ENCODE assay signal across 8 mouse cellular contexts in genomic region chr17:51813784-51814120, GRCm38 (mm10). TPM values are rescaled to one million over a fixed set of nuclear protein-coding genes. Genes with fewer than 3 reads are reported as not detected.
DNase-seq lines count a peak whose midpoint lies in the region; ATAC-seq and TF ChIP-seq lines count a peak whose summit lies in the region.

No protein-coding gene starts in this region.

- TF ChIP-seq CTCF in E14TG2a.4 (conservative IDR thresholded peaks at IDR 0.05; ENCODE audit: low read length): no peak

- no peak for DNase-seq in heart, embryonic 10.5 days (ENCODE audit: low spot score)
- DNase-seq in heart, postnatal 4 days: no peak
- no peak for DNase-seq in hindbrain, embryonic 11.5 days (ENCODE audit: low spot score)
- no peak for DNase-seq in B cell, adult 2 months
- no peak for DNase-seq in gastrocnemius, postnatal 14 days
- no peak for DNase-seq in cerebellum, postnatal 14 days

- H3K4me1 ChIP-seq in heart, embryonic 10.5 days: no peaks in the 10 kb centered on the region
- peaks cover 27% of the 10 kb centered on the region for H3K4me1 ChIP-seq in E14TG2a.4 (replicated peaks; ENCODE audit: low read depth, low read length)
- H3K4me1 ChIP-seq in hindbrain, embryonic 11.5 days (replicated peaks; ENCODE audit: control insufficient read depth, insufficient read depth, low read length): no peaks in the 10 kb centered on the region
- H3K4me1 ChIP-seq in megakaryocyte, embryonic 14.5 days: peaks cover 17% of the 10 kb centered on the region

- no peaks in the 10 kb centered on the region for H3K27me3 ChIP-seq in heart, embryonic 10.5 days (ENCODE audit: insufficient read depth, poor library complexity, severe bottlenecking)
- H3K27me3 ChIP-seq in E14TG2a.4 (ENCODE audit: insufficient read depth, low read length): peaks cover 23% of the 10 kb centered on the region
- no peaks in the 10 kb centered on the region for H3K27me3 ChIP-seq in hindbrain, embryonic 11.5 days (ENCODE audit: control insufficient read depth, insufficient read depth, low read length)
- peaks cover 63% of the 10 kb centered on the region for H3K27me3 ChIP-seq in megakaryocyte, embryonic 14.5 days (replicated peaks)

- H3K27ac ChIP-seq in heart, embryonic 10.5 days: peak overlapping the region; percentile 95; the same call in 1 of the 2 replicates
- H3K27ac ChIP-seq in hindbrain, embryonic 11.5 days (ENCODE audit: low read depth, low read length): peak overlapping the region; percentile 96; the same call in 1 of the 2 replicates

- no peaks in the 10 kb centered on the region for H3K9me3 ChIP-seq in heart, embryonic 10.5 days
- no peaks in the 10 kb centered on the region for H3K9me3 ChIP-seq in E14TG2a.4 (ENCODE audit: low read length)
- H3K9me3 ChIP-seq in hindbrain, embryonic 11.5 days (ENCODE audit: control insufficient read depth, low read length): no peaks in the 10 kb centered on the region
- no peaks in the 10 kb centered on the region for H3K9me3 ChIP-seq in megakaryocyte, embryonic 14.5 days

- H3K9ac ChIP-seq in hindbrain, embryonic 11.5 days (ENCODE audit: low read depth, low read length): peak overlapping the region; percentile 82

- H3K4me3 ChIP-seq in heart, embryonic 10.5 days: peak overlapping the region; percentile 89
- peak overlapping the region; percentile 85 for H3K4me3 ChIP-seq in E14TG2a.4 (replicated peaks; ENCODE audit: low read length)
- peak overlapping the region; percentile 69 for H3K4me3 ChIP-seq in hindbrain, embryonic 11.5 days (ENCODE audit: low read depth, low read length)
- peak overlapping the region; percentile 91 for H3K4me3 ChIP-seq in megakaryocyte, embryonic 14.5 days (replicated peaks)

- ATAC-seq in hindbrain, embryonic 11.5 days (ENCODE audit: low FRiP score): no peak

- peak overlapping the region; percentile 48 for H3K4me2 ChIP-seq in hindbrain, embryonic 11.5 days (replicated peaks; ENCODE audit: low read depth, low read length)

- intact Hi-C loops in gastrocnemius, postnatal 14 days (cut with DNase I; ENCODE audit: low total_unique reads): no loop called here

- H3K36me3 ChIP-seq in heart, embryonic 10.5 days: no peaks in the 10 kb centered on the region
- H3K36me3 ChIP-seq in E14TG2a.4 (ENCODE audit: insufficient read depth, low read length): no peaks in the 10 kb centered on the region
- H3K36me3 ChIP-seq in hindbrain, embryonic 11.5 days (ENCODE audit: control insufficient read depth, insufficient read depth, low read length): no peaks in the 10 kb centered on the region
- no peaks in the 10 kb centered on the region for H3K36me3 ChIP-seq in megakaryocyte, embryonic 14.5 days (replicated peaks; ENCODE audit: low read length)

- WGBS in heart, embryonic 10.5 days: under 1% methylated on average over 6 of the region's 6 CpGs
- WGBS in hindbrain, embryonic 11.5 days: 3% methylated on average over 6 of the region's 6 CpGs

RNA-seq across cellular contexts. Expression of gene Satb1, which starts 19.3 kb away (rescaled TPM):
- 7.2 and 9.0 TPM in 2 replicates for polyA plus RNA-seq in heart, embryonic 10.5 days (2016; fragmentation: Nextera tagmentation; extraction: Ambion mirVana)
- total RNA-seq in heart, postnatal 4 days (2021): 10 to 100 TPM; 24.4 to 25.3 TPM
- polyA plus RNA-seq in hindbrain, embryonic 11.5 days (2014; fragmentation: Nextera tagmentation; extraction: Ambion mirVana): 29.5 and 32.0 TPM in 2 replicates
- 0.46 and 0.52 TPM in 2 replicates for polyA plus RNA-seq in megakaryocyte, embryonic 14.5 days (2012; ENCODE audit: insufficient read depth, low replicate concordance)
- total RNA-seq in gastrocnemius, postnatal 14 days (2021): 10 to 100 TPM; 58.6 to 67.1 TPM
